Mouse (Mus musculus): ENCODE data around the gene Lrrc8d. TPM values are rescaled to one million over a fixed set of nuclear protein-coding genes. Genes with fewer than 3 reads are reported as not detected.

Gene Lrrc8d
- total RNA-seq, 1 experiment from 2014 or later = 43.2 TPM

DNA sequence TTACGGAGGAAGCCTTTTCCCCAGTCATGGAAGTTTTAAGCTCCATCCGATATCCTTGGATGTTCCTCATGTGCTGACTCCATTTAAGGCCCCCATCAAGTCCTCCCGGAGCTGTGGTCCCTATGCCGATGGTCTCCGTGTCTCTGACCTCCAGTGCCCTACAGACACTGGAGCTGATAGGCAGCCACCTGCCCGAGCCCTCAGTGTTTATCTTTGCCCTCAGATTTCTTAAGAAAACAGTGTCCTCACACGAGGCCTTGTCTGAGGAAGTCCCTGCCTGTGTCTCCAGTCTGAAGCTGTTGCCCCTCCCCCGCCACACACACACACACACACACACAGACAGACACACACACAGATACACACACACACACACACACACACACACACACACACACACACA is 55.0 kb downstream of the Lrrc8d start:
- no peak for ATAC-seq (ENCODE audit: extremely low read depth, insufficient number of reproducible peaks, low FRiP score, poor library complexity, severe bottlenecking)

DNA sequence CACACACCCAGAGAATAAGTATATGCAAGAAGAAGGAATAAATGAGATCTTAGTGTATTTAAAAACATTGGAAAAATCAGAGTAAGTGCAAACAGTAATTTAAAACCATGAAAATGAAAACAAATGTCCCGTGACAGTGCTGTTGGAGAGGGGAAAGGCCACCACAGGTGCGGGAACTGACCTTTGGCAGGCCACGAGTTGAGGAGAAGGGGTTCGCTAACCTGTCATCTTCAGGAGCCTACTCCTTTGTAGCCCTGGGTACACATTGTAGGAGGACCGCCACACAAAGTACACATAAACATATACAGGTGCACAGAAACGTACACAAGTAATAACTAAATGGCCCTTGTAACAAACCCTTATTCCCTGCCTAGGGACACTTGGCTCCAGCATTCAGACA is 55.7 kb downstream of the Lrrc8d start:
- ATAC-seq (ENCODE audit: extremely low read depth, insufficient number of reproducible peaks, low FRiP score, poor library complexity, severe bottlenecking) = no peak

DNA sequence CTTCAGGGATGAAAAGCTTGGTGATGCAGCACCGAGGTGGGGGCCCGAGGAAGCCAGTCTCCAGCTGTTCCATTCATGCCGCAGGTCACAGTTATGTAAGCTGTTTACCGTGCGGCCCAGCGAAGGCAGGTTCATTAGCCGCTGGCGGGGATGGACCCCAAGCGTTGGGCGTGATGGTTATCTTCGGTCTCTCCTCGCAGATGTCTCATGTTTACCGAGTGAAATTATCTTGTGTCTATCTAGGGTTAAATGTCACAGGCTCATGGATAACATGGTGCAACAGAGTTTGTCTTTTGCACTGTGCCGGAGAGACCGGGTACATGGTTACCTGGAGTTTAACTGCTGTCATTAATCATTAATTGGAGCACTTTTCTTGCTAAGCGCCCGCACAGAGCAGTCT is 58.2 kb downstream of the Lrrc8d start:
- no peak for ATAC-seq (ENCODE audit: extremely low read depth, insufficient number of reproducible peaks, low FRiP score, poor library complexity, severe bottlenecking)

DNA sequence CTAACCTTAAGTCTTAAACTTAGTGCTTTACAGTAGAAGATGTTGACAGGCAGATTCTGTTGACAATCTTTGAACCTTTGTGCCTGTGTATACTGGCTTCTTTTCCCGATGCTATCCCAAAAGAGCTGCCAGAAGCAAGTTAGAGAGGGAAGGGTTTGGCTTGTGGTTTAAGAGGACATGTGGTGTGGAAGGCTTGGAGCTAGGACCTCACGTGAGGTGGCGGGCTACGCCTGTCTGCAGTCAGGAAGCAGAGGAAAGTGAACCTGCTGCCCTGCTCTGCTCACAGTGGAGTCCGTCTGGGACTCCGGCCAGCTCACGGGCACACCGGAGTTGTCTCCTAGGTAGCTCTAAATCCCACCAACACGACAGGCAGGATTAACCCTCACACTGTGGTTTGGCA is 59.1 kb downstream of the Lrrc8d start:
- ATAC-seq (ENCODE audit: extremely low read depth, insufficient number of reproducible peaks, low FRiP score, poor library complexity, severe bottlenecking) = no peak

DNA sequence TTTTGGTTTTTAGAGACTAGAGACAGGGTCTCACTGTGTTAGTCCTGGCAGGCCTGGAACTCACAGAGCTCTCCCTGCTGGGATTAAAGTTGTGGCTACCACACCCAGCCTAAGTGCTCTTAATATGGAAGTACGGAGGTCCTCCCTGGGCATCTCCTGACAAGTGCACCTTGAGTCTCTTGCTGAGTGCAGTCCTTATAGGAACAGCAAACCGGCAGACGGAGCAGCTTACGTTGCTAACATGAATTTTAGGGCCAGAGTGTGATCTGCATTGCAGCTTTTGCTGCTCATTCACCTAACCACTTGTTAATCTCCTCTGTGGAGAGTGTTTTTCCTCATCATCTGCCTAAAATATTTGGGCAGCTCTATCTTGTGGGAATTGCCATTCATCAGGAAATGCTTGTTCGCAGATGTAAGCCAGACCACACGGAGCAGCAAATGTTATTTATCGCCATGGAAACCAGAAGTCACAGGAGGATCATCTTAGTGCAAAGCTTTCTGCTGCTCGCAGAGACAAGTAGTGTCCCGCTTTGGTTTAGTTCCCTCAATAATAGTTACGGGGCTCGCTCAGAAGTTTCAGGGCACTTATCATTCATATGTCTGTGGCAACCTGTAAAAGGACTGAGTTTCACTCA is 62.2 kb downstream of the Lrrc8d start:
- no peak for ATAC-seq (ENCODE audit: extremely low read depth, insufficient number of reproducible peaks, low FRiP score, poor library complexity, severe bottlenecking)

DNA sequence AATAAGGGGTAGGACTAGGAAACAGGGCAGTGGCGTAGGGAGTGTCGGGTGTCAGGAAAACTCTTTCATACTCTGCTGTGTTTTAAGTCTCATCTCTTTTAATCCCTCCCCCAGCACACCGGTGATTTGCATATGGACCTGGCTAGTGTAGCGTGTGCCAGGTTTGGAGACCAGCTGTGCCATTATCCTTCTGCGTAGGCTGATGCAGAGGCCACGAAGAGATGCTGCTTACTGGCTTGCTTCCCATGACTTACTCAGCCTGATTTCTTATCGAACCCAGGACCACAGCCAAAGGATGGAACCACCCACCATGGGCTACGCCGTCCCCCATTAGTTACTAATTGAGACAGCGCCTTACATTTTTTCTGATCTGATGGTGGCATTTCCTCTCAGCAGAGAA is 64.6 kb downstream of the Lrrc8d start:
- ATAC-seq (ENCODE audit: extremely low read depth, insufficient number of reproducible peaks, low FRiP score, poor library complexity, severe bottlenecking) = no peak

DNA sequence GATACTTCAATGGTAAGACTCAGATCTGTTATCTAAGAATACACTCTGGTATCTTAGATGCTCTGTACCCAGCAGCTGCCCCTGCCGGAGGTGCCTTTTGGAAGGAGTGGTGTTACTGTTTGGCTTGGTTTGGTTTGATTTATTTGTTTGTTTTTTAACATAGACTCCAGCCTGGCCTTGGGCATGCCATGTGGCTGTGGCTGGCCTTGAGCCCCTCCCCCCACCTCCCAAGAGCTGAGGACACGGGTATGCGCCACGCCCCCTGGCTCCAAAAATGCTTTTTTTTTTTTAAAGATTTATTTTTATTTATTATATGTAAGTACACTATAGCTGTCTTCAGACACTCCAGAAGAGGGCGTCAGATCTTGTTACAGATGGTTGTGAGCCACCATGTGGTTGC is 65.6 kb downstream of the Lrrc8d start:
- no peak for ATAC-seq (ENCODE audit: extremely low read depth, insufficient number of reproducible peaks, low FRiP score, poor library complexity, severe bottlenecking)

DNA sequence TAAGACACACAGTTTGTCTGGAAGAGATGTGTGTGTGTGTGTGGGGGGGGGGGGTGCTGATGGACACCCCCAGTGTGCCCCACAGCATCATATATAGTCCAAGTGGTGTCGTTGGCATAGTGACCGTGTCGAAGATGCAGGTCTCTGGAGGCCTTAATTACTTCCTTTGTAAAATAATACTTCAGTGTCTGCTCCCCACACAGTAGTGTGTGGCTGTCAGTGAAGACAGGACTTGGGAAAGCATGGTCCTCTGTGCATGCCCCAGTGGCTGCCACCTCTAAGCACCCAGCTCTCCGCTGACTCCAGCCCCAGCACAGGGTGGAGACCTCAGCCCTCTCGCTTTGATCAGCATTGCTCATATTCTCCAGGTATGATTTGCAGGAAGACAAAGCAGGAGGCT is 76.6 kb downstream of the Lrrc8d start:
- ATAC-seq (ENCODE audit: extremely low read depth, insufficient number of reproducible peaks, low FRiP score, poor library complexity, severe bottlenecking) = no peak

DNA sequence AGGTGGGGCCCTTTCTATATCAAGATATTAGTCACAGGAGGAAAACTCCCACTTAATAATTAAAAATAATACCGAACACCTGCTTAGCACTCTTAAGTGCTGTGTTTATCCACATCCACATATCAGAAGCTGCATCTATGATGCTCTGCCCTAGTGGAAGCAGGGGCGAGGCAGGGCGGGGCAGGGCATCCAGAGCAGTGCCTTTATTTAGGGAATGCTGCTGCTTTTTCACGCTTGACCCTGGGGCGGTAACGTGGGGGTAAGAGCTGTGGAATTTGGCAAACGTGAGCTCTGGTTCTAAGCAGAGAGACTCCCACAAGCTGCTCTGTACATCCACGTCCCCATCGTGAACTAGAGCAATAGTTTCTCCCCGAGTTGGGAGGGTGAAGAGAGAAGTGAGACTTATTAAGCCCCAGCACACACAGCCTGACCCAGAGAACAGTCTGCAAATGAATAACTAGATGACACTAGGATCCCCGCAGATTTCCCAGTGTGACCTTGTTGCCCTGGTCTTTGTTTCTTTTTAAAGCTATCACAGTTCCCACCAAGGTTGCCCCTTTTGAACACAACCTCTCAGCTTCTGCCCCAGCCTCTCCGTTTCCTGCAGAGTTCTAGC is 77.3 kb downstream of the Lrrc8d start:
- no peak for ATAC-seq (ENCODE audit: extremely low read depth, insufficient number of reproducible peaks, low FRiP score, poor library complexity, severe bottlenecking)

DNA sequence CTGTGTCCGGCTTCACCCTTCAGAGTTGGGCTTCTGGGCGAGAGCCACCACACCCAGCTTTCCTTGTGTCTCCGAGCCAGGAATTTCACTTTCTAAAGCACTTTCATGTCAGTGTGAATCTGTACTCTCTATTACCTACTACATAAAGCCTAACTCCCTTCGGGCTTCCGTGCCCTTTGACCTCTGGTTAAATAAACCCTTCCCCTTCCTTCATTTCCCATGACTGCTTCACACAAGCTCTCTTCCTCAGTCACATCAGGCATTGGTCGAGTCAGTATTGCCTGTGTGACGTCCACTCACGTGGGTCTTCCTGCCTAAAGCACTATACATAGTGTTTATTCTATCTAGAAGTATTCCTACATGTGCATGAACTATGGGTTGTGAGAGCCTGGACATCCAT is 77.9 kb downstream of the Lrrc8d start:
- no peak for ATAC-seq (ENCODE audit: extremely low read depth, insufficient number of reproducible peaks, low FRiP score, poor library complexity, severe bottlenecking)

DNA sequence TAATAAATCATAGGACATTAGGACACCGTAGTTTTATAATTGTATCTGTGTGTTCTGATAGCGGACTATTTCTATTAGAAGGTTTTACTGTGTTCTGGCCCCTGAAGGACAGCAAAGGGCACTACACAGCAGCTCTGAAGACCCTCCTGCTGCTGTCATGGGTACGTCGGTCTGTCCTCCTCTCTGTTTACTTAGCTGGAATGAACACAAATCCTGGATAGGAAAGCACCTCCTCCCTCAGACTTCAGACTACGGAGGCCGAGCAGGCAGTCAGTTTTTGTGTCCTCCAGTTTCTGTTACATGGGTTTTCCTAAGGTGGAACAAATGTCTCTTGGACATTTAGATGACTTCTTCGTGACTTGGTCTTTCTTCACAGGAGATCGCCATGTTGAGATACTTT is 78.4 kb downstream of the Lrrc8d start:
- ATAC-seq (ENCODE audit: extremely low read depth, insufficient number of reproducible peaks, low FRiP score, poor library complexity, severe bottlenecking) = no peak

DNA sequence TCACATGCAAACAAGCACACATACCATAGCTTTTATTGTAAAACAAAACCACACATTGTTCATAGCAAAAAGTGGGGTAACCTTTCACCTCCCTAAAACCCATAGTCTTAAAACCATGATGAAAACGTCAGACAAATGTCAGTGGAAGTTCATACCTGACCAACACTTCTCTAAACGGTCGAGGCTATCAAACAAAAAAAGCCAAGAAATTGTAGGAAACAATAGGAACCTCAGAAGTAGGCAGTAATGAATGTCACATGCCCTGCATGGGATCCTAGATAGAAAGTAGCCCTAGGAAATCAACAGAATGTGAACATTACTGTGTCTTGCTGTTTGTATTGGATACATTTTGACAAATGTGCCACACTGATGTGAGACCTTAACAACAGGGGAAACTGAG is 79.0 kb downstream of the Lrrc8d start:
- ATAC-seq (ENCODE audit: extremely low read depth, insufficient number of reproducible peaks, low FRiP score, poor library complexity, severe bottlenecking) = no peak

DNA sequence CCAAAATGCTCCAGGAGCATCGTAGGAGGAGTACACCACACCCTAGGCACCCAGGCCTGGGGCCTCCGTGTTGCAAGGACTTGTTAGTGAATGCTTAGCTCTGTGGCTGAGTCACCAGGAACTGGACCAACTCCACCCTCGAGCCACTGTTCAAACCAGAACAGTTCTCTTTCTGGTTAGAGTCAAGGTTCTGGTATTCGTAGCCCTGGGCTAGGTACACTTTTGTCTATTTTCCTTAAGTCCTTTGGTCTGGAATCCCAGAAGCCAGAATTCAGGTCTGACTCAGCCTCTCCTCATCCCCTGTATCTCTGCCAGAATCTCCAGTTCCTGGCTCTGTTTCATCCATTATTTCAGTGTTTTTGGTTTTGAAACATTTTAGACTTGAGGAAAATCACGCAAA is 79.6 kb downstream of the Lrrc8d start:
- no peak for ATAC-seq (ENCODE audit: extremely low read depth, insufficient number of reproducible peaks, low FRiP score, poor library complexity, severe bottlenecking)

DNA sequence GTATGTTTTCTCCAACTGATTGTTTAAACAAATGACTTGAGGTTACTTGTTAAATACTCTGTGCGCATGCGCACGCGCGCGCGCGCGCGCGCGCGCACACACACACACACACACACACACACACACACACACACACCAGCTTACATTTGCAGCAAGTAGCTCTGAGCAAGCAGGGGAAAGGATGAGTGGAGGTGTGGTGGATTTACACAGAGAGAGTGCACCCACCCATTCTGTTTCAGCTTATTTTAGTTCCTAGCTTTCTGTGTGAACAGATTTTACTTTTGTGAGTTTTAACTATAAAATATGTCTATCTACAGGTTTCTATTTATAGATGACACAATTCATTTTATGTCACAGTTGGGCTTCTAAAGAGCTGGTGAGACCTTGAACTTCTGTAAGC is 84.1 kb downstream of the Lrrc8d start:
- no peak for ATAC-seq (ENCODE audit: extremely low read depth, insufficient number of reproducible peaks, low FRiP score, poor library complexity, severe bottlenecking)

DNA sequence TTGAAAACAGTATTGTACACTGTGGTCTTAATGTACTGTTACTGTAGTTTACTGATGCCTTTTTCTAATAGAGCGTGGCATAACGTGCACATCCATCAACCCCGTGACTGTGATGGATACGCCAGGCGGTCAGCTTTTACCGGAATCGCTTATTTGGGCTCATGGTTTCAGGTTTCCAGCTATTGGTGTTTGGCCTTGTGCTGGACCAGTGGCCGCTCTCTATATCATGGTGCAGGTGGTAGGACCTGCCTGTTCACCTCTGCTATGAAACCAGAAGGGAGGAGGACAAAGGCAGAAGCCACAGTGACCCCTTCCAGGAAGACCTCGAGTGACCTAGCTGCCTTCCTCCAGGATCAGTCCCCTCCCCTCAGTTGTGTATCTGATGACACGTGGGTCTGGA is 85.0 kb downstream of the Lrrc8d start:
- no peak for ATAC-seq (ENCODE audit: extremely low read depth, insufficient number of reproducible peaks, low FRiP score, poor library complexity, severe bottlenecking)

DNA sequence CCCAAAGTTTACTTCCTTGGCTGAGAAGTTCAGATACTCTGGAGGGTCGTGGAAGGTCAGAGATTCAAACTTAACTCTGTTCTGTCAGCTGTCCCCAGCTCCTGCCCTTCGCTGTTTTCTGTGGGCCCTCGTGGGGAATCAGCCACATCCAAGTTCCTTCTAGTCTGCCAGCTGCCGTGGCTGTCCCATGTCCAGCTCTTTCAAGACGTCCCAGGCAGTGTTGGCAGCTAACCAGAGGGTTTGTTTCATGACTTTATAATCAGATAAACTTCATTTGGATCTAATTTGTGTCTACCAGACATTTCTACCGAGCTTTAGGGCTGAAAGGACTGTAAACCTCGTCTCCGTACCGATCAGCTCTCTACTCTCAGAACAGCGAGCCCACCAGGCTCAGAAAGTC is 87.8 kb downstream of the Lrrc8d start:
- ATAC-seq (ENCODE audit: extremely low read depth, insufficient number of reproducible peaks, low FRiP score, poor library complexity, severe bottlenecking) = no peak

DNA sequence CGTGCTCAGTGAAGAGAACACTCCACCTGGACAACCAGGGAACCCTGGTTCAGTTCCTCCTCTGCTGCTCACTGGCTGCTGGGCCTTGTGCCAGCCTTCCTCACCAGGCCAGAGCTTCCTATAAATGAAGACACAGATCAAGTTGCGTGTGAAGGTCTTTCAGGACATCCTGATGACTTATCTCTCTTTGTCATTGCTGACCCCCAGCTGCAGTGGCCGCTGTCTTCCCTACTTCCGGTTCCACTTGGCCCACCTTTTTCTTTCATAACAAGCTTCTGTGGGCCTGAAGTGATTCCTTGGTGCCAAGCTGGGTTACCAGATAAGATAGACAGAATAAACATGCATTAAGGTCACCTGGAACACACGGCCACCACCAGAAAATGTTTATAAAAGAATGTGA is 90.0 kb downstream of the Lrrc8d start:
- ATAC-seq (ENCODE audit: extremely low read depth, insufficient number of reproducible peaks, low FRiP score, poor library complexity, severe bottlenecking) = no peak

DNA sequence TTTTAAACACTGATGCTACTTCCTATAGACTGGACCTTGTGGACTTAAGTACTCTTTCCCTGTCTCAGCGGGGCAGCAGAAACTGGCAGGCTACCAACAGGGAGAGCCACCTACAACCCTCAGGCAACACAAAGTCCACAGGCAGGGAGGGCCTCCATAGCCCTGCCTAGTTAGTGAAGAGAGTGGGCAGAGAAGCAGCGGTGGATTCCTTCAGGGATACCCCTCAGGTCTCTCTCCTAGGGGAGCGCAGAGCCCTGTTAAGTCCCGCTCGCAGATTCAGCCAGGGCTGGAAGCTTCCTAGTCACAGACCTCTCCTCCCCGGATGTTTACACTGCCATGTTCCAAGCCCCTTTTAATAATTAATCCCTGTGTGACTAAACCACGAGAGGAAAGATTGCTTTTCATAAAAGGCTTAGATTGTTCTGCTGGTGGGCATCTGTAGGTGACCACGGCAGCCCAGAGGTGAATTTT is 92.6 kb downstream of the Lrrc8d start:
- ATAC-seq (ENCODE audit: extremely low read depth, insufficient number of reproducible peaks, low FRiP score, poor library complexity, severe bottlenecking) = no peak

DNA sequence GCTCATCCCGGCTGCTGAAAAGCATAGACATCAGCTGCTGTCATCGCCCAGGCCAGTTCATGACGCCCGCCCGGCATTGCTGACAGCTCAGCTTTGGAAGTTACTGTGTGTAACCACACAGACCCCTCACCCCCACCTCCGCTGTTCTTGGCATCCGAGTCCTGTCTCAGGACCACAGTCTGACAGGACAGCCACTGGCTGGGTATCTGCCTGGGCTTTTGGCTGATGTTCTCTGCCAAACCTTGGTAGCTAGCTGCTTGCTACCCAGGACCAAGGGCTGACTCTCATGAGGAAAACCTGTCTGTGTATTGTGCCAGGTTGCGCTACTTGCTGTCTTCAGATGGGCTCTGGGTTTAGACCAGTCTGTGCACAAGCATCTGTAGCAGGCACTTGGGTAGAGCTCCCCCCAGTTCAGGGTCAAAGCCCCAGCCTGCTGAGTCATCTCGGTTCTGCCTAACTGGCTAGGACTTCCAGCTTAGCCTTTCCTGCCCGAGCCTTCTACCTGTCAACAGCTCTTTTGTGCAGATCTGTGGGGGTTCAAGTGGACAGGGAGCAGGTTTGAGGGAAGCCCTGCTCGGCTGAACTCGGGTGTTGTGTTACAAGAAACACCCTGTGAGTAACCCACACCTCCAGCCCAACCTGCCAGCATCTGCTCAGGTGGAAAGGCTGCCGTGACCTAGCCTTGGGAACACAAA is 93.2 kb downstream of the Lrrc8d start:
- no peak for ATAC-seq (ENCODE audit: extremely low read depth, insufficient number of reproducible peaks, low FRiP score, poor library complexity, severe bottlenecking)

DNA sequence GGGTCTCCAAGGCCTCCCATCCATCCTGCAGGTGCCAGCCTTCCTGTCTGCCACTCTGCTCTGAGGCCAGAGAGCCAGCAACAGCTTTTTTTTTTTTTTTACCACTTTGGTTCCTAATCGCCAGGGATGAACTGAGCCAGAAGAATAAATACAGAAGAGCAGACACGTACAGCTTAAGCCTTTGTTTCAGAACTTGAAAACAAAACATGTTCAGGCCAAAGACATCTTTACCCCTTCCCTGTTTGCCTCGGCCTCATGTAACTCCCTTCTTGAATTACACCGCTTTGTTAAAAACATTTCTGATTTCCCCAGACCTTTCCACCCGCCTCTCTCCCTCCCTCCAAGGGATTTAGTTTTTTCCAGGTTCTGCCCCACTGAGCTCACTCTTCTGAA is 93.8 kb downstream of the Lrrc8d start:
- no peak for ATAC-seq (ENCODE audit: extremely low read depth, insufficient number of reproducible peaks, low FRiP score, poor library complexity, severe bottlenecking)

DNA sequence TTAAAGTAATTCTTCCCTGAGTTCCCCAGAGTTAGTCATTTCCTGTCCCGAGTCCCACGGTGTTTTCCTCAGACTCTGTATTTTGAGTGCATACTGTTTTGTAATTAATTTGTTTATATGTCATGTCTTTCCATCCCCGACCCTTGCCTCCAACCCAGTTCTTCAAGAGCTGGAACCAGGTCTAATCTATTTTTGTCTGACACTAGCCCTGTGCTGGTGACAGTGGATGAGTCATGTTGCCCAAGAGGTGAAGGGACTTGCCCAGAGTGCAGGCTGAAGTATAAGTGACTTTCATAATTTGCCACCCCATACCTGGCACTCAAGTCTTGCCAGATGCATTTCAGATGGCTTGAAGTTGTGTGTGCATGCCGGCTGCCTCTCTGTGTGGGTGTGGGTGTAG is 98.7 kb downstream of the Lrrc8d start:
- ATAC-seq (ENCODE audit: extremely low read depth, insufficient number of reproducible peaks, low FRiP score, poor library complexity, severe bottlenecking) = no peak
